12 mouse cellular contexts compared by ENCODE assay signal in the genomic region with DNA sequence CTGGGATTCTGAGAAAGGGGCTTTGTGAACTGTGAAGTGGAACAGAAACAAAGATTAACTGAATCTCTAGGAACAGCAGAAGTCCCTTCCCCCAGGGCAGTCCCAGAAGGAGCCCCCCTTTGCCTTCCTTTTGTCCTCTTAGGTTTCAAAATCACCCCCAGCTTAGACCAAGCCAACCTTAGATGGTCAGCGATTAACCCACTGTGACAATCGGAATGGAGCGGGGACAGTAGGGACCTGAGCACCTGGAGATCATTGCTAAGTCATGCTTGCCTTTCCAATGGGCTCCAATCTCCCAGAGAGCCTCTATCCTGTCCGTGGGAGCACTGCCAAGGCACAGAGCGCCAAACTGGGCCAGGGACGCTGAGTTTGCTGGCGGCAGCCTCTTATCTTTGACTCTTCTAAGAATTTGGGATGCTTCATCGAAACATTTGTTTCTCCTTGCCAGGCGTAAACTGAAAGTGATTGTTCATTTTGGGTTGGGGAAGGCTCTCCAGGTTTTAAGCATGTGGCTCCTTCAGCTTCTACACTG.
DNase-seq lines count a peak whose midpoint lies in the region; ATAC-seq and TF ChIP-seq lines count a peak whose summit lies in the region.
"Had no signal": no experiment of that assay in that cellular context is flagged by ENCODE, and none has a peak within 500 bp of the region (broad histone marks: within the 10 kb centered on the region; RNA-seq: fewer than 3 reads in every experiment).

No protein-coding gene starts in this region.

- WGBS in kidney, postnatal 0 days: 57% methylated on average over 9 of the region's 9 CpGs

- intact Hi-C loops in gastrocnemius, adult 2 months (cut with DNase I): no loop called here

- peaks cover 15% of the 10 kb centered on the region for H3K4me1 ChIP-seq in kidney, postnatal 0 days (replicated peaks; ENCODE audit: insufficient read depth, low read length)

- ATAC-seq in kidney, postnatal 0 days (replicated peaks; ENCODE audit: low FRiP score, low read depth): 0 out of 2 replicates have a peak, but pooled peaks have one; percentile 10

- DNase-seq in gastrocnemius, adult 2 months: peak; percentile 30
- DNase-seq in gastrocnemius, postnatal 25 days: no peak
- DNase-seq in kidney, postnatal 0 days (ENCODE audit: low spot score): peak; percentile 42
- no peak for DNase-seq in kidney, postnatal 10 days
- peak; percentile 88 to 95 for DNase-seq in adrenal gland, adult (ENCODE audit: inconsistent age in 2 of 2, low spot score in 1 of 2)
- DNase-seq in cerebellum, adult 8-10 months: peak; percentile 17
- DNase-seq in embryo, embryonic 10 days (ENCODE audit: low spot score): no peak
- no peak for DNase-seq in thymus, postnatal 14 days

- H3K36me3 ChIP-seq in kidney, postnatal 0 days (ENCODE audit: insufficient read depth, low read length): no peaks in the 10 kb centered on the region
- H3K36me3 ChIP-seq: embryonic facial prominence, embryonic 15.5 days; G1E; limb, embryonic 12.5 days; midbrain, embryonic 12.5 days had no signal

- H3K4me2 ChIP-seq in kidney, postnatal 0 days (ENCODE audit: low read length): no peak overlapping the region
- H3K4me2 ChIP-seq: embryonic facial prominence, embryonic 15.5 days; limb, embryonic 12.5 days; midbrain, embryonic 12.5 days had no signal

- no peaks in the 10 kb centered on the region for H3K9me3 ChIP-seq in kidney, postnatal 0 days (replicated peaks; ENCODE audit: low read length)
- H3K9me3 ChIP-seq: embryonic facial prominence, embryonic 15.5 days; G1E; limb, embryonic 12.5 days; midbrain, embryonic 12.5 days had no signal

- no peak for TF ChIP-seq CTCF in gastrocnemius, adult 2 months (IDR thresholded peaks at IDR 0.05)
- TF ChIP-seq CTCF in kidney, postnatal 0 days (IDR thresholded peaks at IDR 0.05; ENCODE audit: low read depth): no peak

- H3K9ac ChIP-seq in kidney, postnatal 0 days (ENCODE audit: low read depth, low read length): no peak overlapping the region
- H3K9ac ChIP-seq: embryonic facial prominence, embryonic 15.5 days; limb, embryonic 12.5 days; midbrain, embryonic 12.5 days had no signal

- no peak overlapping the region for H3K27ac ChIP-seq in gastrocnemius, adult 2 months
- peak overlapping the region; percentile 6; the same call in 1 of the 2 replicates for H3K27ac ChIP-seq in kidney, postnatal 0 days
- H3K27ac ChIP-seq: embryonic facial prominence, embryonic 15.5 days; limb, embryonic 12.5 days; midbrain, embryonic 12.5 days had no signal

- H3K27me3 ChIP-seq in kidney, postnatal 0 days (ENCODE audit: insufficient read depth, low read length): no peaks in the 10 kb centered on the region
- H3K27me3 ChIP-seq: embryonic facial prominence, embryonic 15.5 days; midbrain, embryonic 12.5 days had no signal

- no peak overlapping the region for H3K4me3 ChIP-seq in gastrocnemius, adult 2 months
- H3K4me3 ChIP-seq in kidney, postnatal 0 days (replicated peaks; ENCODE audit: low read depth, low read length): no peak overlapping the region
- H3K4me3 ChIP-seq: embryonic facial prominence, embryonic 15.5 days; limb, embryonic 12.5 days; midbrain, embryonic 12.5 days had no signal

Comparison
In these comparisons a context has a peak if more than half of its experiments do, and no peak if none do; other contexts are left out.
1. DNase-seq: peak in gastrocnemius, adult 2 months (single experiment), kidney, postnatal 0 days (single experiment), adrenal gland, adult (2 of 2) and cerebellum, adult 8-10 months (single experiment); none in gastrocnemius, postnatal 25 days (single experiment), kidney, postnatal 10 days (single experiment), embryo, embryonic 10 days (single experiment) and thymus, postnatal 14 days (single experiment).